Mouse (Mus musculus) liver, postnatal 0 days (tissue): Measurements from ENCODE around the gene AU018091. TPM values are rescaled to one million over a fixed set of nuclear protein-coding genes. Genes with fewer than 3 reads are reported as not detected.

Experiments used
- ATAC-seq: fragments of 200-750 bp; cut with Nextera tagmentation; 2 replicates; pipeline ENCODE4 v1.8.0; 2017; ENCODE audit warnings: mild to moderate bottlenecking, moderate library complexity
- DNase-seq: peaks from one replicate; pipeline ENCODE4 v3.0.0-alpha.2; 2016
- H3K27ac ChIP-seq: fragments of 300-500 bp; sonication (generic); 2 replicates; pipeline ENCODE4 v1.5.1; 2014; ENCODE audit warnings: antibody characterized with exemption, moderate library complexity, mild to moderate bottlenecking, low read depth
- H3K27me3 ChIP-seq: fragments of 300-500 bp; sonication (generic); 2 replicates; pipeline ENCODE4 v1.6.1; 2014; ENCODE audit warnings: low read length, control low read depth, mixed read lengths; ENCODE audit not compliant: insufficient read depth
- H3K36me3 ChIP-seq: fragments of 300-500 bp; sonication (generic); replicated peaks from 2 replicates; pipeline ENCODE4 v1.6.1; 2014; ENCODE audit warnings: mild to moderate bottlenecking, control low read depth, low read length, moderate library complexity, mixed read lengths; ENCODE audit not compliant: insufficient read depth
- H3K4me1 ChIP-seq: fragments of 300-500 bp; sonication (generic); 2 replicates; pipeline ENCODE4 v1.6.1; 2014; ENCODE audit warnings: antibody characterized with exemption, mild to moderate bottlenecking, control low read depth; ENCODE audit not compliant: insufficient read depth
- H3K4me2 ChIP-seq: fragments of 300-500 bp; sonication (generic); 2 replicates; pipeline ENCODE4 v1.6.1; 2014; ENCODE audit warnings: low read depth, mild to moderate bottlenecking, low read length, moderate library complexity, mixed read lengths
- H3K4me3 ChIP-seq: fragments of 300-500 bp; sonication (generic); 2 replicates; pipeline ENCODE4 v1.5.1; 2014; ENCODE audit warnings: low read depth, low read length
- H3K9ac ChIP-seq: fragments of 300-500 bp; sonication (generic); replicated peaks from 2 replicates; pipeline ENCODE4 v1.6.1; 2014; ENCODE audit warnings: mild to moderate bottlenecking, moderate library complexity
- H3K9me3 ChIP-seq: fragments of 300-500 bp; sonication (generic); 2 replicates; pipeline ENCODE4 v1.6.1; 2016; ENCODE audit warnings: mild to moderate bottlenecking, control low read depth, low read length, mixed read lengths
- CTCF ChIP-seq: sonication (generic); IDR thresholded peaks from 2 replicates; pipeline ENCODE4 v1.5.1; 2016; ENCODE audit warnings: antibody characterized with exemption, low read depth
- EP300 ChIP-seq: IDR thresholded peaks from 2 replicates; pipeline ENCODE4 v1.6.1; 2016; ENCODE audit warnings: antibody characterized with exemption, low read depth, mild to moderate bottlenecking
- WGBS: fragments of 180-500 bp; shearing (Covaris S2); extraction: QIAGEN DNeasy Blood & Tissue Kit; methylation state at CpG from one replicate; pipeline ENCODE4 v1.1.7; 2014; ENCODE audit not compliant: insufficient replicate concordance; 5-methylcytosine and 5-hydroxymethylcytosine counted together
- polyA plus RNA-seq: library from polyadenylated mRNA; unstranded; fragments of >200 nt; fragmentation: Nextera tagmentation; extraction: Ambion mirVana; gene quantifications from 2 replicates; pipeline ENCODE4 v1.2.1, GENCODE M21; 2015

The AU018091 gene
- polyA plus RNA-seq, result not detected in 2 replicates

DNA sequence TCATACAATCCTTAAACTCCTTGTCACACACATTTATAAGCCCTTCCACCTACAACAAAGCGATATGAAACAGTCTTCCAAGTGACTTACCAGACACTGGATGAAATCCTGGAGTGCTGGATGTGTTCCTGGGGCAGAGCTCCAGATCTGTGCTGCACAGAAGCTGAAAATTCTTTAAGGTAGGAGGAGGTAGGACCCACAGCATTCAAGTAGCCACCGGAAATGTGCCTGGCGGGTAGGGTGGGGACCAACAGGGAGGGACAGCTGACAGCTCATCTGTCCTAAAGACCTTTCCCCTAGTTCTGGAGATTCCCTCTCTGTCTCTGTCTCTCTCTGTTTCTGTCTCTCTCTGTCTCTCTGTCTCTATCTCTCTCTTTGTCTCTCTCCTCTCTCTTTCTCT, at the start of gene AU018091:
AU018091 (minus strand) TSS at position 279 of the 400 bp plus-strand sequence.
- Histone ChIP-seq H3K9me3 (no peaks in the 10 kb centered on the region), H3K4me3 (no peak within 1 kb of the TSS), H3K36me3 (no peaks in the 10 kb centered on the region), H3K4me1 (no peaks in the 10 kb centered on the region), H3K9ac (no peak within 1 kb of the TSS), H3K27me3 (no peaks in the 10 kb centered on the region), H3K4me2 (no peak within 1 kb of the TSS), H3K27ac (no peak within 1 kb of the TSS)
- TF ChIP-seq CTCF, result no peak
- no peak for TF ChIP-seq EP300
- WGBS, result 80% methylated on average over 3 of the region's 3 CpGs
- ATAC-seq (no peak), DNase-seq (no peak)

DNA sequence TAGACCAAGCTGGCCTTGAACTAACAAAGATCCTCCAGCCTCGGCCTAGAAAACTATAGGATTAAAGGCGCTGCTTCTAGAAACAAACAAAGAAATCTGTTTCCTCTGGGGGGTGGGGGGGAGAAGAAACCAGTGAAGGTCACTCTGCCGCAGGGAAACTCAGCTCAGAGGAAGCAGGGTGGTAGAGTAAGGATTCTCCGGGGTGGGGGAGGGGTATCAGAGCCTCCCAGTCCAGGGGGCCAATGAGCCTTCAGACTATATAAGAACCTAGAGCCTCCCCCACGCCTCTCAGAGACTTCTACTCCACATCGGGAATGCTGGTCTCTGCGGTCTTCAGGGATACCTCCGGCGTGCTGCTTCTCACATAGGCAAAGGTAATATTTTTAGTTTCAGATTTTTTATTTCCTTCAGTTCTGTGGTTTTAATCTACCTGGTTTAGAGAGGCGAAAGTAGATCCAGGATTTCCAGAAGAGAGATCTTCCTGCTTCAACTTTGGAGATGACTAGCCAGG, 48.6 kb upstream of the AU018091 start:
- Histone ChIP-seq H3K4me2 (no peak overlapping the region), H3K4me3 (no peak overlapping the region), H3K9ac (no peak overlapping the region), H3K4me1 (no peaks in the 10 kb centered on the region), H3K27me3 (0 out of 2 replicates have a peak, but pooled peaks cover 2% of the 10 kb centered on the region), H3K36me3 (no peaks in the 10 kb centered on the region; the same call in 1 of the 2 replicates), H3K9me3 (no peaks in the 10 kb centered on the region), H3K27ac (no peak overlapping the region)
- whole genome bisulfite sequencing, result 22% methylated on average over 10 of the region's 10 CpGs
- ATAC-seq (no peak), DNase-seq (no peak)
- no peak for TF ChIP-seq EP300

DNA sequence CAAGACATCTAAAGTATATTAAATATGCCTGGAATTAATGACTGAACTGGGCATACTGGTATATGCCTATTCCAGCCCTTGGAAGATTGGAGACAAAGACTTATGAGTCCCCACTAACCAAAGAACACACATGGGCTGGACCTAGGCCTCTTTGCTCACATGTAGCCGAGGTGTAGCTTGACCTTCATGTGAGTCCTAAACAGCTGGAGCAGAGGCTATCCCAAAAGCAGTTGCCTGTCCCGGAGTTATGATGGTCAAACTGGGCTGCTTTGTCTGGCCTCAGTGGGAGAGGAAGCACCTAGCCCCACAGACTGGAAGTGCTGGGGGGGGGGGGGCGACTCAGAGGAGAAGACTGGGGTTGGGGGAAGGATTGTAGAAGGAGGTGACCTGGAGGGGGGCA, 47.3 kb upstream of the AU018091 start:
- DNase-seq (no peak), ATAC-seq (no peak)
- Histone ChIP-seq H3K4me1 (no peaks in the 10 kb centered on the region), H3K9me3 (no peaks in the 10 kb centered on the region), H3K36me3 (no peaks in the 10 kb centered on the region; the same call in 1 of the 2 replicates), H3K27ac (no peak overlapping the region), H3K9ac (no peak overlapping the region), H3K4me3 (no peak overlapping the region), H3K27me3 (0 out of 2 replicates have a peak, but pooled peaks cover 2% of the 10 kb centered on the region), H3K4me2 (no peak overlapping the region)
- TF ChIP-seq EP300 (no peak), CTCF (no peak)
- 70% methylated on average over 2 of the region's 3 CpGs for WGBS

DNA sequence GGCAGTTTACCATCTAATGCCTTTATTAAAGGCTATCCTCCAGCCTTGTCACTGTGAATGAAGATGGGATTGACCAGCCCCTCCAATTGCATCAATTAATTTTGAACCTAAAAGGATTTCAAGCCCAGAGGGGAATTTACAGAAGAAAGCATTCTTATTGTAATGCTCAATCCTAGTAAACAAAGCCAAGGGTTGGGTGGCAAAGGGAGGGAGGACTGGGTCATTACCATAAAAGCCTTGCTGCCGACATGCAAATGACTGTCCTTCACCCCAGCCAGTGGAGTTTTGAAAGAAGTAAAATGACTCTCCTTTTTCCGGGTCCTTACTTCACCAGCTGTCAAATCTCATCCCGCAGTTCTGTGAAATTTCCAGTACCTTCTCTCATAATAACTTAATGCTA, 44.6 kb upstream of the AU018091 start:
- Histone ChIP-seq H3K9ac (no peak overlapping the region), H3K4me2 (no peak overlapping the region), H3K9me3 (no peaks in the 10 kb centered on the region), H3K27ac (no peak overlapping the region), H3K4me3 (no peak overlapping the region), H3K27me3 (no peaks in the 10 kb centered on the region), H3K4me1 (no peaks in the 10 kb centered on the region), H3K36me3 (no peaks in the 10 kb centered on the region)
- no peak for ATAC-seq
- 26% methylated on average over 3 of the region's 3 CpGs for WGBS
- DNase-seq, result no peak
- TF ChIP-seq EP300 (no peak), CTCF (no peak)

DNA sequence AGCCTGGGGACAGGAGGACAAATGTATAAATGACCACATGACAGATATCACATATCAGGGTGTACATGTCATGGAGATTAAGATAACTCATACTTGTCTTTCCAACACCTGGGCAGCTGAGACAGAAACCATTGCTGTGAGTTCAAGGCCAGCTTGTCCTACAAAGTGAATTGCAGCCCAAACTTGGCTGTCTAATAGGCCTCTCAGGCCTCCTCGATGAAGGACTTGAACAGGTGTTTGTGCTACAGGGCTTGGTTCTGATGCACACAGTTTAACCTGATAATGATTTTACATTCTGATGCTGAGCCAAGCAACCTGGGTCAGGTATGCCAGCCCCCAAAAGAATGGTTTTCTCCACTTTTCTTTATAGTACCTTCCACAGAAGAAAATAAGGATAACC, 44.2 kb upstream of the AU018091 start:
- DNase-seq, result no peak
- H3K9me3 ChIP-seq, result no peaks in the 10 kb centered on the region
- ATAC-seq, result no peak
- no peak overlapping the region for H3K9ac ChIP-seq
- no peaks in the 10 kb centered on the region for H3K36me3 ChIP-seq
- H3K4me3 ChIP-seq, result no peak overlapping the region
- no peak overlapping the region for H3K4me2 ChIP-seq
- TF ChIP-seq CTCF (no peak), EP300 (no peak)
- H3K4me1 ChIP-seq, result no peaks in the 10 kb centered on the region
- H3K27me3 ChIP-seq, result no peaks in the 10 kb centered on the region
- whole genome bisulfite sequencing, result 78% methylated on average over 1 of the region's 1 CpGs
- no peak overlapping the region for H3K27ac ChIP-seq

DNA sequence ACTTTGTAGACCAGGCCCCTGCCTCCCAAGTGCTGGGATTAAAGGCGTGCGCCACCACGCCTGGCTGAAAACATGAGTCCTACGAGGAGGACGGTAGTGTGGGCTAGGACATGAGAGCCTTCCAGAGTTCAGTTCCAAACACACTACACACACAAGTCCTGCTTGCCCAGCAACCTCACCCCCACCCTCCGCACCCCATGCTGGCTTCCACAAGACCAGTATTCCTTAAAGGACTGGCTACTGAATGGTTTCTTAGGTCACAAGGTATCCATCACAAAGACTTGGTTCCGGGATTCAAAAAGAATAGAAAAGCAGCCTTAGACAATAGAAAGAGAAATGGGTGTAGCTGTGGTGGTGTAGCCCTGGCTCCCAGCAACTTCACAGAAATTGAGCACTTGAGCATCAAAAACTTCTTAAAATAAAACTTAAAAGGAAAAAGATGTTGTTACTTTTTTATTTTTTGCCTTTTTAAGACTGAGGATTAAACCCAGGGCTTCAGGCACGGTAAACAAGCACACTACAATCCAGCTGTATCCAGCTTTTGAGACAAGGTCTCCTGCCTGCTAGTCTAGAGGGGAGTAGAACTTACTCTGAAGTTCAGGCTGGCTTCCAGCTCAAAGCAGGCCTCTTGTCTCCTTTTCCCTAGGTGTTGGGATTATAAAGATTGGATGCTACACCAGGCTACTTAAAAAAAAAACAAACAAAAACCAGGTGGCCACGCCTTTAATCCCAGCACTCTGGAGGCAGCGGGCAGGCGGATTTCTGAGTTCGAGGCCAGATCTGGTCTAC, 43.2 kb upstream of the AU018091 start:
- no peaks in the 10 kb centered on the region for H3K9me3 ChIP-seq
- no peaks in the 10 kb centered on the region for H3K4me1 ChIP-seq
- no peak overlapping the region for H3K4me3 ChIP-seq
- H3K27ac ChIP-seq, result no peak overlapping the region
- DNase-seq (no peak), ATAC-seq (no peak)
- no peak for TF ChIP-seq EP300
- TF ChIP-seq CTCF, result no peak
- H3K36me3 ChIP-seq, result no peaks in the 10 kb centered on the region
- H3K9ac ChIP-seq, result no peak overlapping the region
- no peak overlapping the region for H3K4me2 ChIP-seq
- no peaks in the 10 kb centered on the region for H3K27me3 ChIP-seq
- 77% methylated on average over 12 of the region's 12 CpGs for WGBS
